Mouse (Mus musculus) cerebellum, adult 11 months (tissue): Measurements from ENCODE around the gene 4930507D05Rik.
A peak's percentile ranks its signal among the peaks of the same experiment; 100 is the strongest.
"Not testable (repeated sequence)": the region's sequence is repeated elsewhere in the genome, so short reads cannot be mapped to it uniquely, and the experiment has no call there.

ENCODE experiments used
- DNase-seq: peaks from one replicate; pipeline ENCODE4 v3.0.0; 2022

4930507D05Rik gene

GRCm38 (mm10) chr10:62481108-62481852 lies 32.0 kb downstream of the 4930507D05Rik start:
- no peak for DNase-seq

GRCm38 (mm10) chr10:62485878-62486582 lies 36.7 kb downstream of the 4930507D05Rik start:
- peak; percentile 10 for DNase-seq

GRCm38 (mm10) chr10:62486618-62487415 lies 37.5 kb downstream of the 4930507D05Rik start, which contains the start of gene Vps26a:
Vps26a (minus strand) TSS chr10:62486805.
- peak; percentile 98 for DNase-seq

GRCm38 (mm10) chr10:62488266-62488665 lies 39.0 kb downstream of the 4930507D05Rik start:
- peak; percentile 45 for DNase-seq

GRCm38 (mm10) chr10:62491681-62492080 lies 42.4 kb downstream of the 4930507D05Rik start:
- not testable (repeated sequence) for DNase-seq

GRCm38 (mm10) chr10:62500088-62500915 lies 51.0 kb downstream of the 4930507D05Rik start:
- DNase-seq, result peak; percentile 33
